Mouse (Mus musculus) urinary bladder, postnatal 14 days (tissue): ENCODE results near the gene Hsd11b2.
"Not testable (repeated sequence)": the region's sequence is repeated elsewhere in the genome, so short reads cannot be mapped to it uniquely, and the experiment has no call there.

Experiments
- DNase-seq: peaks from one replicate; pipeline ENCODE4 v3.0.0; 2021; ENCODE audit warnings: low spot score

Gene Hsd11b2

GRCm38 (mm10) chr8:105563871-105564270, 45.3 kb downstream of the Hsd11b2 start:
- no peak for DNase-seq

GRCm38 (mm10) chr8:105564573-105565229, 46.1 kb downstream of the Hsd11b2 start:
- not testable (repeated sequence) for DNase-seq

GRCm38 (mm10) chr8:105565401-105565881, 46.9 kb downstream of the Hsd11b2 start:
- no peak for DNase-seq

GRCm38 (mm10) chr8:105565952-105566702, 47.6 kb downstream of the Hsd11b2 start, which contains the start of gene Atp6v0d1:
Gene Atp6v0d1 (minus strand): TSS chr8:105566047.
- peak; percentile 100 for DNase-seq

GRCm38 (mm10) chr8:105566703-105567595, 48.4 kb downstream of the Hsd11b2 start:
- peak; percentile 12 for DNase-seq

- DNase-seq, result no peak
Observed at GRCm38 (mm10) chr8:105571810-105572209, 53.3 kb downstream of the Hsd11b2 start.

GRCm38 (mm10) chr8:105573427-105573826, 54.9 kb downstream of the Hsd11b2 start:
- peak; percentile 29 for DNase-seq
